Mouse (Mus musculus) spleen, postnatal 14 days (tissue): Measurements from ENCODE around the gene Amotl1.

Experiments
- DNase-seq, 2 experiments: peaks; one replicate each; pipeline ENCODE4 v3.0.0; 2021 to 2022; ENCODE audit warnings: low spot score in 2 of 2

Gene Amotl1

DNA sequence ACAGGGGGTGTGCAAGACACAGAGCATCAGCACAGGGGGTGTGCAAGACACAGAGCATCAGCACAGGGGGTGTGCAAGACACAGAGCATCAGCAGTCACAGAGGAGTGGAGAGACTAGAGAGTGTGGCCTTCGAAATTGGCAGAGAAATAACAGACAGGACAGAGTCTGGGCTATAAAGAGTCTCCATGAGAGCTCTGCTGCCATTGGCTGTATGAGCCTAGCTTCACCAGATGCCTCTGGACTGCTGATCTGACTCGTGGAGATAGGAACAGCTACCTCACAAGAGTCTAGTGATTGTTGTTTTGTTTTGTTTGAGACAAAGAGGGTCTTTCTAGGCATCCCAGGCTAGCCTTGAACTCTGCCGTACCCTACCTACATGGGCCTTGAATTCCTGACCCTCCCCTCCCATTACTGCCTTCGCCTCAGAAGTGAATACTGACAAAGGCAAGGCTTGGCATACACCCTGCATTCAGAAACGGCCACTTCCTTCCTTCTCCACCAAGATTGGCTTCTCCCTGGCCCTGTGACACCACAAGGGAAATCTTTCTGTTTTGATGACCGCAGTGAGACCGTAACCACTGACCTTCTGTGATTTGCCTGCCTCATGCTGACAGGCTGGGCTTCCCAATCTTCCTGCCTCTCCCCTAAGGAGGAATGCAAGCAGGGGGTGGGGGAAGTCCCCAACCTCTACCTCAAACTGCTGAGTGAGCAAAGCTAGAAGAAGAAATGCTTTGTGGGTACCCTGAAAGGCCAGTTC, 3.4 kb downstream of the Amotl1 start:
- no peak for DNase-seq

DNA sequence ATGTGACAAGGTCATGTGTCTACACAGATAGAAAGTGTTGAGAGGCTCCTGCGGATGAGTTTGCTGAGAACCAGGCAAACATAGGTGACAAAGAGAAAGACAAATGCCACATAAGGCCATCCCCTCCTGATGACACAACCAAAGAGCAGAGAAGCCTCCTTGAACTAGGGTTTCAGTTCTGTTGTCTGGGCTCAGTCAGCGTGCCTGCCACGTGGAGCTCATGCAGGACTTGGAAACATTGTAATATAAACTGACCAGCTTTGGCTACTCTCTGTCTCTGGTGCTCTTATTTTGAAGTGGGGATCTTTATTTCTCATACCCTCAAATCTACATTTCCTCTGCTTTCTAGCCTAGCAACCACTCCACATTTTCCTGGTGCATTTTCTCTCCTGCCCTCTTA, 8.6 kb downstream of the Amotl1 start:
- no peak for DNase-seq

DNA sequence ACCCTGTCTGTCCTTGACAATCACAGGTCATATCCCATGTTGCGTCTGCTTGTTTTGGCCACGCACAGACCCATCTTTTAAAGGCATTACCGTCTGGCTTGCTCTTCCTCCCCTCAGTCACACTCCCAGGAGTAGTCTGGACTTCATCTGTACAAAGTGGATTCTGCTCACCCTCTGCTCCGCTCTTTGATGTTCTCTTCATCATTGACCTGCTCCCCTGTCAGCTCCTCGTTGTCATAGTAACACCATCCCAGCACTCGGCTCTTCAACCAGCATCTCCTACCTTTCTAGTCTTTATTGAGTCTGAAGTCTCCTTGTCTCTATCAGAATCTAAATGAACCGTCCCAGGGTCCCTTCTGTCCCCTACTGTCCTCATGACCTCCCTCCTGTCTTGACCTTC, 9.3 kb downstream of the Amotl1 start:
- DNase-seq = no peak

DNA sequence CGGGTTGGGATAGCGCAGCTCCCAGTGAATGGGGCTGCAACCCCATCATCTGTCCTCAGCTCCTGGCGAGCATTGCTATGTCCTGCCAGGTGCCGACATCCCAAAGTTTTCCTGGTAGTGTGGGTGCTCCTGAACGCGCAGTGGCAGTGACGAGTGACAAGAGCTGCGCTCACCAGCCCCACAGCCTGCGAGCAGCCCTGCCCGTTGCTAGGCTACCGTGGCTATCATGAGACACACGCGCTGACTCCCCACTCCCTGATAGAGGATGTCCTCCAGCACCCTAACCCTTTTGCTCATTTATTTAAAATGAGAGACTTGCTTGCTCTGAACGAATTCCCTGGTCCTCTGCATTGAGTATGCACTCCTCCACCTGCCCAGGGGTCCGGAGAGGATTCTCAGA, 10.7 kb downstream of the Amotl1 start:
- no peak for DNase-seq

DNA sequence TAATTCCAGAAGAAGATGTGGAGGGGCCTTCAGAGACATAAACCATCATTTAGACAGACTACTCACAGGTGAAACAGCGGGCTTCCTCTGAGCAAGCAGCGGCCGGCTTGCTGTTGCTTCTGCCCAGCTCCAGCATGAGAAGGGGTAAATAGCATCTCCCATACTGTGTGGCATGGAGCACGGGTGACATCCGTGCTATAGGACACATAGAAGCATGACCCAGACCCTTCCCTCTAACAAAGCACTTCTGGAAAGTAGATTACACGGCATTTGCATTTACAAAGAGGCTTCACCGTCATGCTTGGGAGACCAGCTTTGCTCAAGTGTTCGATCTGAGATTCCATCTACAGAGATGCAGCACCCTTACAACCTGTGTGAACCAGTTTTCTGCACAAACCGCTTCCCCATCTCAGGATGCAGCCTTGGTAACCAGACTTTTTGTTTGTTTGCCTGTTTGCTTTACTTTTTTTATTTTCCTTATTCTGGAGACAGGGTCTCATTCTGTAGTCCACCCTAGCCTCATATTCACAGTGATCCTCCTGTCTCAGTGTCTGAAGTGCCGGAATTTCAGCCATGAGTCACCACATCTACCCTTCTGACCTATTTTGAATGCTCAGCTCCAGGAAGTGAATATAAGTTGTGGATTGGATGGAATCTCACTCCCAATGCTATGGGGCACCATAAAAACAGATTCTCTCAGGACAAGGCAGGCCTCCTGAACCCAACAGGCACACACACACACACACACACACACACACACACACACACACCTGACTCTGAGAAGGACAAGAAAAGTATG, 12.3 kb downstream of the Amotl1 start:
- no peak for DNase-seq

DNA sequence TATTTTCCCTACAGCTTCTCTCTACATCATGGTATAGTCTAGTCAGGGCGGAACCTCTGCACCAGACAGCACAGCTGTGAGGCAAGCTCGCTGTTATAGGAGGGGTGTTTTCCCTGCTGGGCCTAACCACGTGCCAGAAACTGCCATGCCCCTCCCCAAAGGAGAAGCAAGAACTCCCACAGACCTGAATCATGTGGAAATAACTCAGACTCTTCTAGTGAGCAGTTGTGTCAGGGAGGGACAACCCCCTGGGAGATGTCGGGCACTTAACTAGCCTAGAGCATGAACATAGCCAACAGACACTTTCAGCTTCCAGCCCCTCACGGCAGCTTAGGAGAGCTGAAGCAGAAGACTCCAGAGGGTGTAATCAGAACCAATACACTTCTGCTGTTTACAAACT, 13.1 kb downstream of the Amotl1 start:
- DNase-seq = no peak

DNA sequence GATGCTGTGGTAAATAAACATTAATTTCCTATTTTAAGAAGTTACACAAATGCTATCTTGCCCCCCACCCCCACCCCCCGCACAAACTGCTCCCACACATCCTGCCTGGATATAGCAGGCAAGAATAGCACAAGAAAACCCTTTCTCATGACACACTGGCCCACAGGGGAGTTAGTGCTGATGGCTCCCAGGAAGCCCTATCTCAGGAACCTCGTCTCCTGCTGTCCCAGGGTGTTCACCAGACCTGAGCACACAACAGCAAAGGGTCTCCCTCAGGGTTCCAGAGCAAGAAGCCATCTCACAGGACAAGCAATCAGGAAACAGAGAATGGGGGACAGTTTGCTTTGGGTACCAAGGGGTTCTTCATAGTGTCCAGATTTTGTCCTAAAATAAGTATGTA, 17.3 kb downstream of the Amotl1 start:
- no peak for DNase-seq

DNA sequence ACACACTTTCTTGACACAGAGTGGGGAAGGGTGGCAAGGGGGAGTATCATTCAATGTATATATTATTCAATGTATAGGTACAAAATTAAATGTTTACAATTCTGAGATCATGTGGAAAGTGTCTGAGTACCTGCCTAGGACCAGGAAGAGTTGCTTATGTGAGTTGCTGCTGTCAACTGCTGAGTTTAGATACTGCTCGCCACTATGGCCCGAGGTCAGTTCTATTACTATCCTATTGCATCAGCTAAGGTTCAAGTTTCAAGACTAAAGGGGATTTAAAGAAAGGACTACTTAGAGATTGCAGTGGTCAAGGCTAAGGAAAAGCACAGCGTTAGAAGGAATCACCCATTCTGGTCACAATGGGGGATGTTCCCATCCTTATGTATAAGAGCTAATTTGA, 18.9 kb downstream of the Amotl1 start:
- DNase-seq = no peak

DNA sequence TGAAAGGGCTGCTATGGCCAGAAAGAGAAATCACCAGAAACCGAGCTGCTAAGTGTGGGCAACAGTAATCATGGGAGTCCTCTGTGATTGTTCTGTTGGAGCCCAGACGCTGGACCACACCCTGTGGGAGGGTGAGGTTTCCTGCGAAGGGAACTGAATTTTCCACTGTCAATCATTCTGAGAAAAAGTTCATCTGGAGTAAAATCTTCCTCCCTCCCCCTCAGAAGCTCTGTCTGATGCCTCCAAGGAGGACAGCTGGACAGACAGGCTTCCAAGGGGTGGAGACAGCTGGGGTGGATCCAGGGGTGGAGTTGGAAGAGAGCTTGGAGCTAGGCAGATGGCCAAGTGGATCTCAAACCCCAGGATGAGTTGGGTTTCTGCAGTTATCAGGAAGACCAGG, 19.8 kb downstream of the Amotl1 start:
- DNase-seq = no peak

DNA sequence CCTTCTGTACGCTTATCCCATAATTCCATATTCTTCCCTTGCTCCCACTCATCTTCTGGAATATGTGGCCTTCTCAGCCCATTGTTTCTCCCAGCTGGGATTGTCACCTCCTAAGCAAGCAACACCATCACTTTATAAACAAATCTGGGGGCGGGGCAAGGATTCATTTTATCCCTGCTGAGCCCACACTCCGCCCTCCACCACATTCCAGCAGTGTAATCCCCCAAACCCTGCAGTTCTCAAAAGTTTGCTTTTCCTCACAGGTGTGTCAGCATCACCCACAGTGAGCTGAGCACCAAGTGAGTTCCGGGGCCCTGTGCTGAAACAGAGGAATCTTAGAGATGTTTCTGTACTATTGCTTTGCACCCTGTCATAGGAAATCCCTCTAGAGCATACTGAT, 20.9 kb downstream of the Amotl1 start:
- DNase-seq = no peak

DNA sequence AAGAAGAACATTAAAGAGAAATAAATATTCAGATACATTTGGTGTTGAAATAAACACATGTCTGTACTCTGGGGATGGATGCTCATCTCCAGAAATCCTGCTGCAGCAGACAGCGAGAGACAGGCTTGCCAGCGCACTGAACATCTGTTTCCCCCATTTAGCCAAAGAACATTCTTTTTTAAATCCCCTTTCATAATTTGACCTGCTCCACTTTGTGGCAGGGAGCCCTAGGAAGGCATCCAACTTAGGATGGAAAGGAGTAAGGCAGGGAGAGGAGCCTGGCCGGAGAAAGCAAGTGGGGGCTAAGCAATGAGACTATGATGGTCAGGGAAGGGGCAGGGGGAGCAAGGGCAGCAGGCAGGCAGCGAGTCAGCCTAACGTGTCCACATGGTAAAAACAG, 21.6 kb downstream of the Amotl1 start:
- no peak for DNase-seq

DNA sequence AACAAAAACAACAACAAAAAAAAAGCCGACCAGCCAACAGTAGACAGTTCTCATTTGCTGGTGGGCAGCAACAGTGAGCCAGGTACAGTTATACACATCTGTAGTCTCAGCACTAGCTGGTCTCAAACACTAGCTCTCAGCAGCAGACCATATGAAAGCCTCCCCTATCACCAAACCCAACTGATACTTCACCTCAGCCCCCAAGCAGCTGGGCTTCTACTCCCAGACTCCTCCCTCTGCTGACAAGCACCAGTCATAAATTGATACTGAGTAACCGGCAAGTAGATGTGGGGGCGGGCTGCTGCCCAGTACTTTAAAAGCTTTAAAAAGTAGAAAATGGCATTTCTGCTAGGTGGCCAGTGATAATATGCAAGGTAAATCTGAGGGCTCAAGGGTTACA, 22.0 kb downstream of the Amotl1 start:
- DNase-seq = no peak

DNA sequence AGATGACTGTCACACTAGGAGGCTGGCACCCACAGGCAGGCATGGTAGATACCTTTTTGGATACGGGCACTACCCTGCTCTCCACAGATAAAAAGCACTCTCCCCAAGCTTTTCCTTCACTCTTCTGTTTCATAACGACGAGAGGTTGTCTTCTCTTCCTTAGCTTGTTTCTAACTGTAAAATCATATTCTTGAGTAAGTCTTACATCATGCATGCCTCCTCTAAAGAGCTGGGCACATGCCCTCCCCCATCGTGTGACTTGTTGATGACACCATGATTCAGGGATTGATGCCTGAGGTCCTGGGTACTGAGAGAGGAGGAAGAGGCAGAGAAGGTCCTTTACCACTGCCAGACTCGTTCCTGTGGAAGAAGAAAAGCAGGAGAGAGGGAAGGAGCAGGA, 24.7 kb downstream of the Amotl1 start:
- DNase-seq = no peak

DNA sequence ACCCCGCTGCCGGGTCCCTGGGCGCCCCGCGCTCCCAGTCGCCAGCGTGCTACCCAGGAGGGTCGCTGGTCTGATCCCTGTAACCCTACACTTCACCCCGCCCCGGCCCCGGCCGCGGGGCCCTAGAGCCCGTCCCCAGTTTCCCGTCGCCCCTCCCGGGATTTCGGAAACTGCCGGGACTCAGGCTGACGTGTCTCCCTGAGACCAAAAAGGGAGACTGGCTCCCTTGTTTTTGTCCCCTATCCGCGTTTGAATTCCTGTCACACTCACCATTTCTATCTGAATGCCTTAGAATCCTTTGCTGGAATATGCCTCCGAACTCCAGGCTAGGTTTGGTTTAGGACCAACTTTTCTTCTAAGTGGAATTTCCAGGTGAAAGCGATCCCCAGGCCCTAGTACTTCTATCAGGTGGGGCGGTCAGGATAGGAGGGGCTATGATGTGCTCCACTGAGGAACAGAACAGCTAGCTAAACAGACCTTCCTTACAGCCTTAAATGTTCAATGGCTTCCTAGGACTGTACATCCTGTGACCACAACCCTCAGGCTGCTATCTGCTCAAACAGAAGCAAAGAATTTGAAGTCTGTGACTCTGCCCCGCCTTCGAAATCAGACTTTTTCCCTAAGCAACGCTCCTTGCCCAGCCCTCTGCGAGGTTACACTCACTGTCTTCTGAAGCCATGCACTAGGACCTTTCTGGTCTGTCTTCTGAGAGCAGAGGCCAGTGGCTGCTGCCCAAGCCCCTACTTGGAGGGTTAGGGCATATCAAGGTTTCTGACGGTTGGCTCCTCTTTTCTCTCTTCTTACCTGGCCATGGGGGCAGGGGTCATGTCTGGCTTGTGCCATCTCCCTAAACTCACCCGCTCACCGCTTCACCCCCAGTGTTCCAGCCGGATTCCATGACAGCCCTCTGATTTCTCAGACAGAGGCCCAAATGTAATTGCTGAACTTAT, 29.6 kb downstream of the Amotl1 start:
- no peak for DNase-seq

DNA sequence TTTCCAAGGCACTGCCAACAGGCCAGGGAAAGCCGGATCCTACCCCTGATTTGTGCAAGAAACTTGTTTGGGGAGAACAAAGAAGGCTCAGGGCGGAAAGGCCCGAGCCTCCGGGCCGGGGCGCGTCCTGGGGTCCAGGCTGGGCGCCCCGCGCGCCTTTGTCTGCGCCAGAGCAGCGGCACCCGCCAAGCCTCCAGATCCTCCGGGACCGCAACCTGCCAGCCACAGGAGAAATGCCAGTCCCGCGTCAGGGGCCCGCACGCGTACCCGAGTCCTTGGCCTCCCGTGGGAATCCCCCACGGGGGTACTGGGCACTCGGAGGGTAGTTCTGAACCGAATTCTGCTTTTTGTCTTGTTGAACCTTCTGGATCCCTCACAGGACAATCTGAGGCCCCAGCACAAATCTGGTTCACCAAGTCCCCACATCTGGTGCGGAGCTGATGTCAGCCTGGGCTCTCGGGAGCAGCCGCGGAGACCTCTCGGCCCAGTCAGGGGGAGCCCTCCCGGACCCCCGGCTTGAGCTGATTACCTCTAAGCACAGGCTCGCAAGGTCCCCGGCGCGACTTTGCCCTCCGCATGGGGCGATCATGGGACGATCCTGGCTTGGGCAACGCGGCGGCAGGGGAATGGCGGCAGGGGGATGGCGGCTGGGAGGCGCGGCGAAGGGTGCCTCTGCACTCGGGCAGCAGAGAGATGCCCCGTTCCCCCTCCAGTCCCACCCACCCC, 30.5 kb downstream of the Amotl1 start:
- DNase-seq = no peak

DNA sequence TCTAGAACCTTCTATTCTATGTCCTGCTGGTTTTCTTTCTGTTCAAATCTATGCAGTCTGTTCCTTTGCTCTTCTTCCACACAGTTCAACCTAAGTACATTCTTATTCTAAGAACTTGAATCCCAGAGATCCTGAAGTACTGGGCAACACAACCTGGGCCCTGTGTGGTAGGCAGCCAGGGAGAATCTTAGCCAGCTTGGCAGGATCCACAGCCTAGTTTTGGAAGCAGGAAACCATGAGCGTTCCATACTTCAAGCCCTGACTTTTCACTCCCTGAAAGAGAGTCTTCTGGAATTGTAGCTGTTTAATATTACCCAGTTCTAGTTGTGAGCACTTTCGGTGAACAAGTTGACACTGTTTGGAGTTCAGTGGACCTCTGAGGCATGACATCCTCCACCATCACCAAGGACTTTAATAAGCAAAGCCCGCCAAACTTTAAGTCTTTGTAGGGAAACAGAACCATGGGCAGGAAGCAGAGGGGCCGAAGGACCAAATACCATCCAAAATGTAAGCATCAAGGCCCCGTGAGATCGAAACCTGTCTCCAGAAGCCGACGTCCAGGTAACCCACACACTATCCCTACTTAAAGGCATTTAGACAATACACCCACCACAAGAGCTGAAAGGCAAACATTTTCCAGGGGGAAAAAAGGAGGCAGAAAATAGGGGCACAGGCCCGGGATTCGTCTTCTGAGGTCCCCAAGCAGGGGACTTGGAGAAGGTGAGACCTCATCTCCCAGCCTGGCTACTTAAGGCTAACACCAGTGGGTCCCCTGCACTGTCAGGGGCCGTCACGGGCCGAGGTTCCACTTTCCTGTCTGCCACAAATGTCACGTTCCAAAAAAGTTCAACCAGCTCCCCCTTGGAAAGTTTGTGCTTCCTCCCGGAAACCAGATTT, 31.3 kb downstream of the Amotl1 start:
- DNase-seq = no peak

DNA sequence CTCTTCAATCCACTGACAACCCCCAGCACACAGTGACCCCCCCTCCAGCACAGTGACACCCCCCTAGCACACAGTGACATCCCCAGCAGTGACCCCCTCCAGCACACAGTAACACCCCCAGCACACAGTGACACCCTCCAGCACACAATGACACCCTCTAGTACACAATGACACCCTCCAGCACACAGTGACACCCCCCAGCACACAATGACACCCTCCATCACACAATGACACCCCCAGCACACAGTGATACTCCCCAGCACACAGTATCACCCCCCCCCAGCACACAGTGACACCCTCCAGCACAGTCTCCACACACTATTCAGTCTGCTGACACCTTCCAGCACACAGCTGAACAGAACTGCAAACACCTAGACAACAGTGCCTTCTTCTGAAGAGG, 32.3 kb downstream of the Amotl1 start:
- DNase-seq = no peak

DNA sequence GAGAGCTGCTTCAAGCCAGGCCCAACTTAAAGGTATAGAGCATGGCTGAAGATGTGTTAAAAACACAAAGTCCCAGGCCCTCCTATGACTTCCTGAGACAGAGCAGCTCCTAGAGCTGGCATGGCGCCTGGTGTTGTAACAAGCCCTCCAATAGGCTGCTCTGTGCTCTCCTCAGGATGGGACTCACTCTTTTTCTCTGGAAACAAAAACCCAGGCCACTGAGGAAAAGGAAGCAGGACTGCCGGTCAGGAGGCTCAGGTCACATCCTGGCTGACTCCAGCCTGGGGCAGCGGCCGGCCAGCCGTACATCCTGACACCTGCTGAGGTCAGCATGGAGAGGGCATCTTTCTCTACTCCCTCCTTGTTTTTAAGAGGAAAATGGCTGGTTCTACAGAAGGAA, 36.3 kb downstream of the Amotl1 start:
- DNase-seq = no peak

DNA sequence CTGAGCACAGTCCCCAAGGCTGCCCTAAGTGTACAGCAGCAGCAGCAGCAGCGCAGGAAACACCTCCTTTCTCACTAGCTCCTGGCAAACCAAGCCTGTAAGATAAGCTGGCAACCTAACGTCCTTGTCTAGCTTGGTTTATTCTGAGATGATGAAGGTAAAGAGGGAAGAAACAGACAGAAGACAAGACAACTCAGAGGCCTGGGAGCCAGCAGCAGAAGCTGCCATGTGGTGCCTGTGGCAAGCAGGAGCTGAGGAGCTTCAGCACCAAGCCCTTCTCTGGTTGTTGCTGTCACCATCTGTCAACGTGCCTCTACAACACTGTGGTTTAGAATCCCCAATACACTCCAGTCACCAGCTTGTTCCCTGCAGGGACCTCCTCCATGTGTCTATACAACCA, 37.4 kb downstream of the Amotl1 start:
- DNase-seq = no peak

DNA sequence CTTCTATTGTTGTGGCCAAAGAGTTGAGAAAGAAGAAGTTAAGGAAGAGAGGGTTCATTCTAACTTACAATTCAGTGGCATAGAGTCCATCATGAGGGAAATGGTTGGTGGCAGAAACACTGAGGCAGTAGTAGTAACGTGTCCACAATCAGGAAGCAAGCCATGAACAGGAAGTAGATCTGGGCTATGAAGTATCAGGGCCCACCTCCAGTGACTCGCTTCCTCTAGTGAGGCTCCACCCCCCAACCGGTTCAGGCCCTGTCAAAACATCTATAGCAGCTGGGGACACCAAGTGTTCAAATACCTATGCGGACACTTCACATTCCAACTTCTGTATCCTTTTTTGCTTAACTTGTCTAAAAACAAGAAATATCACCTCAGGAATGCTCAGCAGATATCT, 38.9 kb downstream of the Amotl1 start:
- DNase-seq = no peak

DNA sequence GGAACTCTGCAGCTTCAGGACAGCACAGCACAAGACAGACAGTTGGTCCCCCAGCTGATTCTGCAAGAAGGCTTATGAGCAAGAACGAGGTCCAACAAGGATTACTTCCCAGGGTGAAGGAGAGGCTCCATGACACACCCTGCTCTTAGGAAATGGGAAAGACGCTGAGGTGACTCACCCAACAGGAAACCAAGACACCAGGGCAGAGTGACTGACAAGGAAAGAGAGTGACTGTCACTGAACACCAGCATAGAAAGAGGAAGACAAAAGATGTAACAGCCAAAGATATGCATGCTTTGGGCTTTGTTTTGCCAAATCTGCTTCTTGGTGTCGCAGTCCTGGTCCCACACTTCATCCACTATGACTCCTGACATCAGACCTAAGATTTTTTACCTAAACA, 40.5 kb downstream of the Amotl1 start:
- no peak for DNase-seq
